Mouse (Mus musculus): ENCODE measurements at regions not wholly inside any gene's neighbourhood (a gene's known extent, or its start where the extent isn't known, plus 50 kb on each side); places are given as distances from the start of the nearest gene placed in this dataset.

- TF ChIP-seq POLR2A (IDR thresholded peaks at IDR 0.05; ENCODE audit: extremely low read depth, insufficient read depth, low read length) (no peak), CTCF (IDR thresholded peaks at IDR 0.05; ENCODE audit: low read depth, low read length) (no peak)
Measured at GRCm38 (mm10) chr9:30552721-30553120, 125.8 kb downstream of the Snx19 start.

Data from liver, adult 2 months (tissue).